Mouse (Mus musculus) forebrain, embryonic 13.5 days (tissue): ENCODE measurements around the gene Sept9. TPM values are rescaled to one million over a fixed set of nuclear protein-coding genes. Genes with fewer than 3 reads are reported as not detected.

Source experiments
- ATAC-seq: fragments of 200-750 bp; cut with Nextera tagmentation; 2 replicates; pipeline ENCODE4 v1.8.0; 2017
- H3K27ac ChIP-seq: fragments of 300-500 bp; sonication (generic); 2 replicates; pipeline ENCODE4 v1.5.1; 2015; ENCODE audit warnings: inconsistent platforms, mild to moderate bottlenecking, moderate library complexity
- H3K27me3 ChIP-seq: fragments of 300-500 bp; sonication (generic); 2 replicates; pipeline ENCODE4 v1.6.1; 2015; ENCODE audit warnings: mild to moderate bottlenecking, inconsistent platforms
- H3K36me3 ChIP-seq: fragments of 300-500 bp; sonication (generic); 2 replicates; pipeline ENCODE4 v1.6.1; 2015; ENCODE audit warnings: mild to moderate bottlenecking, inconsistent platforms; ENCODE audit not compliant: poor library complexity, severe bottlenecking
- H3K4me1 ChIP-seq: fragments of 300-500 bp; sonication (generic); 2 replicates; pipeline ENCODE4 v1.6.1; 2015; ENCODE audit warnings: inconsistent platforms
- H3K4me2 ChIP-seq: fragments of 300-500 bp; sonication (generic); 2 replicates; pipeline ENCODE4 v1.6.1; 2015; ENCODE audit warnings: inconsistent platforms, mild to moderate bottlenecking, moderate library complexity
- H3K4me3 ChIP-seq: fragments of 300-500 bp; sonication (generic); 2 replicates; pipeline ENCODE4 v1.5.1; 2015; ENCODE audit warnings: mild to moderate bottlenecking, inconsistent platforms
- H3K9ac ChIP-seq: fragments of 300-500 bp; sonication (generic); 2 replicates; pipeline ENCODE4 v1.6.1; 2015; ENCODE audit warnings: mild to moderate bottlenecking, inconsistent platforms
- H3K9me3 ChIP-seq: fragments of 300-500 bp; sonication (generic); replicated peaks from 2 replicates; pipeline ENCODE4 v1.6.1; 2016; ENCODE audit warnings: inconsistent platforms
- WGBS: fragments of 180-500 bp; shearing (Covaris S2); methylation state at CpG from one replicate; pipeline ENCODE4 v1.1.7; 2015; 5-methylcytosine and 5-hydroxymethylcytosine counted together
- polyA plus RNA-seq: library from polyadenylated mRNA; unstranded; fragments of >200 nt; fragmentation: Nextera tagmentation; extraction: Ambion mirVana; gene quantifications from 2 replicates; pipeline ENCODE4 v1.2.1, GENCODE M21; 2015

Sept9 gene
- polyA plus RNA-seq, 1 experiment from 2014 or later = 142 TPM

DNA sequence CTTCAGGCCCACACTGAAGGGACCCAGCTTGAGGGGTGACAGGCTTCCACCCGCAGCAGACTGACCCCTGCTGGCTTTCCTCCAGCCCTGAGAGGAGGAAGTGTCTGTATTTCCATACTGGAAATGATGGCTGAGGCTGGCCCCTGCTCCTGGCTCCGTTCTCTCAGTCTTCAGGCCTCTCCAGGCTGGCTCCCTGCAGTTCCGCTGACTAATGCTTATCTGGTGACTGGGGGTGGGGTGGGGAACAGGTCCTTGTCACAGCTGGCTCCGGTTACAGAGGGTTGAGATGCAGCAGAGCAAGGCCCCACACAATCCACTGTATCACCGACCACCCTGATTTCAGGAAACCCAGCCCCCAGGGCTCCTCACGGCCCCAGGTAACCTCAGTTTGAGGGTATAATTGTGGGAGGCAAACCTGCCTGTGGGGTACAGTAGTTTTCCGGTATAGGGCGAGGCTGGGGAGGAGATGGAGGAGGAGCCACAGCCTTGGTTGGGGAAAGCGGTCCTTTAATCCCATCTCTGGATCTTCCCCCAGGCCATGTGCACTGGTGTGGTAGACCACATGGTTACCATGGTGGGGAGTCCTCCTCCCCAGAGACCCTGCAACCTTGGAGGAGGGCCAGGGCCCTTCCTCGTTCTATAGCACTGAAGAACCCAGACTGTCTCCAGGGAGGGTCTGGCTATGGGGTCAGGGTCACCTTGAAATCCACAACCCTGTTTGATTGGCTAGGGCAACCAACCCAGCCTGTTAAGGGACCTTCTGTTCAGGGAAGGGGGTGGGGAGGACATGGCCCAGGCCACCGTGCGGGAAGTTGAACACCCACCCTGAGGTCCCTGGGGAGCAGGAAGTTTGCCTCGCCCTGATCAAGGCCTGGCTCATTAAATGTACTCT, 108.7 kb downstream of the Sept9 start:
- peaks cover 58% of the 10 kb centered on the region for H3K4me1 ChIP-seq
- H3K4me2 ChIP-seq = no peak overlapping the region
- H3K9ac ChIP-seq = 0 out of 2 replicates have a peak overlapping the region, but pooled peaks have one; percentile 26
- H3K27ac ChIP-seq = peak overlapping the region; percentile 54; the same call in 1 of the 2 replicates
- WGBS = 49% methylated on average over 13 of the region's 13 CpGs
- H3K4me3 ChIP-seq = no peak overlapping the region
- no peaks in the 10 kb centered on the region for H3K27me3 ChIP-seq
- ATAC-seq = peak; percentile 14; the same call in 1 of the 2 replicates
- peaks cover 6% of the 10 kb centered on the region for H3K36me3 ChIP-seq
- no peaks in the 10 kb centered on the region for H3K9me3 ChIP-seq

DNA sequence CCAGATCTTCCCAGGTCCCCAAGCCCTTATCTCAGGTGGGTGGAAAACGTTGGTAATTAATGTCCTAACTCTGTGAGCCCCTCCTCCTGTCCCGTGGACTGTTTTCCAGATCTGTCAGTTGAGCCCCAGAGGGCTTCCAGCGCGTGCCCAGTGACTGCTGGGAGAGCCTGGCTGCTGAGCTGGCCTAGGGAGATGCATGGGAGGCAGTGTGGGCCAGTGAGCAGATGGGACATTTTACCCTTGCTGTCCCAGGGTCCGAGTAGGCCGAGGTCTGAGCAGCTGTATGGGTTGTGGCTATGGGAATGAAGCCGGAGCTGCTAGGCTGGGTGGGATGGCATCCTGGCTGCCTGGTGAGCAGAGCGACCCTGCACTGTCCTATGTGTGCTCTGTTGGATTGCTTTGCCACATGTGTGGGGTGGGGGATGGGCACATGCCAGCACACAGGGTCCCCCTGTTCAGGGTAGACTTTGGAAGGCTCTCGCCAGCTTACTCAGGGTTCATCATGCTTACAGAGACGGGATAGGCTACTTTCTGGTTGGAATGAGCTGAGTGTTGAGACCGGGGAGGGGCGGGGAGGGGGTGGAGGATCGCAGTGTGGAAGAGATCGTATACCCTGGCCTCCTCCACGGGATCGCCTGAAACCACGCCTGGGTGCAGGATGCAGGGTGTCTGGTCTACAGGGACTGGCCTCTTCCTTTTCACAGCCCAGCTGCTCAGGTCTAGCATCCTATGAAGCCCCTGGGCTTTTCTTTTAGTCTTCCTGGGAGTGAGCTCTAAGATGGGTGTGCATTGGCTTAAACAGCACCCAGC, 109.9 kb downstream of the Sept9 start:
- no peak for ATAC-seq
- 75% methylated on average over 17 of the region's 17 CpGs for WGBS

DNA sequence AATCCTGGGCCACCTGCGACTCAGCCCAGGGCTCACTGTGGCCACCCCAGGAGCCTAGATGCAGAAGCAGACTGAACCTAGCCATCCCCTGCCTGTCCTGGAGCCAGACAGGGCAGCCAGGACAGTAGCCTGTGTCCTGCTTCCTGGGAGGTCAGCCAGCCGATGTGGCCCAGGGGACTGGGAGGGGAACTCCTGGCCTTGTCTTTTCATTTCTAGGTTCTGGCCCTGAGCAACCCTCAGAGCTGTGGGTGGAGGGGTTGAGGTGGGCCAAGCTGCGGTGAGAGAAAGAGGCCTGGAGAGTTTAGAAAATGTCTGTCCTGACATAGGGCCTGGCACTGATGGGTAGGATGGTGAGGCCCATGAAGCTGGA, 110.4 kb downstream of the Sept9 start:
- H3K4me1 ChIP-seq = peaks cover 70% of the 10 kb centered on the region
- no peaks in the 10 kb centered on the region for H3K36me3 ChIP-seq
- no peak overlapping the region for H3K4me3 ChIP-seq
- no peak for ATAC-seq
- WGBS = 91% methylated on average over 3 of the region's 3 CpGs
- peak overlapping the region; percentile 65; the same call in 1 of the 2 replicates for H3K27ac ChIP-seq
- H3K27me3 ChIP-seq = no peaks in the 10 kb centered on the region
- no peak overlapping the region for H3K4me2 ChIP-seq
- H3K9me3 ChIP-seq = no peaks in the 10 kb centered on the region
- H3K9ac ChIP-seq = peak overlapping the region; percentile 27

More for the DNA sequence above, 109.9 kb downstream of the Sept9 start:
- no peaks in the 10 kb centered on the region for H3K36me3 ChIP-seq
- H3K4me3 ChIP-seq = no peak overlapping the region
- H3K4me2 ChIP-seq = no peak overlapping the region
- no peaks in the 10 kb centered on the region for H3K9me3 ChIP-seq
- H3K4me1 ChIP-seq = peaks cover 66% of the 10 kb centered on the region
- no peaks in the 10 kb centered on the region for H3K27me3 ChIP-seq
- peak overlapping the region; percentile 27; the same call in 1 of the 2 replicates for H3K9ac ChIP-seq
- no peak overlapping the region; the same call in 1 of the 2 replicates for H3K27ac ChIP-seq

DNA sequence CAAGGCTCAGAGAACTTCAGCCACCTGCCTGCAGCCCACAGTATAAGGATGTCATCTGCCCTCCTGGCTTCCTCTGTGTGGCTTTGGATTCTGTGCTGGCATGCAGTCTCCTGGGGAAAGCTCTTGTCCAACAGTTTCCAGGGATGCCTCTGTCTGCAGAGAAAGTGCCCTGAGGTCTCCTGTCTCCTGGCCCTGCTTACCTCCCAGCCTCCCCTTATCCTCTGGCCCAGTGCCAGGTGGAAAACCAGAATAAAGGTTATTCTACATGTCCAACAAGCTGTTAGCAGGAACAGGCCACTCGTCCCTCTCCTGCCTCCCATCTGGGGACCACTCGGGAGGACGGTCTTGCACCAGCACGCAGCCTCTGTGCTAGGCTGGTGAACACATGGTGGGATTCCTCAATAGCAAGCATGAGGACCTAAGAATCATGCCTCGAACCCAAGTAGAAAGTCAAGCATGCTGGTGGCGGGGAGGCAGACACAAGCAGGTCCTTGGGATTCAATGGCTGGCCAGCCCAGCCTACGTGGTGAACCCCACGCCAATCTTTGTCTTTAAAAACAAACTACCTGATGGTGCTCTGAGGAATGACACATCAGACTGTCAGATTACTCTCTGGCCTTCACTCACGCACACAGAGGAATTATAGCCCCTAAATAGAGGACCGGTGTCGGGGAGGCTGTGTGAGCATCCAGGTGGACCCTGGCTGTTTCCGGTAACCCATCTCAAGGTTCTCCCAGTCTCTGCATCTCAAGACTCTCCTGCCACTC, 111.1 kb downstream of the Sept9 start:
- H3K9ac ChIP-seq = peak overlapping the region; percentile 27
- H3K9me3 ChIP-seq = no peaks in the 10 kb centered on the region
- no peaks in the 10 kb centered on the region for H3K36me3 ChIP-seq
- H3K27me3 ChIP-seq = no peaks in the 10 kb centered on the region
- whole genome bisulfite sequencing = 79% methylated on average over 12 of the region's 12 CpGs
- peak overlapping the region; percentile 65 for H3K27ac ChIP-seq
- H3K4me2 ChIP-seq = no peak overlapping the region
- ATAC-seq = no peak
- no peak overlapping the region for H3K4me3 ChIP-seq
- peaks cover 75% of the 10 kb centered on the region for H3K4me1 ChIP-seq

DNA sequence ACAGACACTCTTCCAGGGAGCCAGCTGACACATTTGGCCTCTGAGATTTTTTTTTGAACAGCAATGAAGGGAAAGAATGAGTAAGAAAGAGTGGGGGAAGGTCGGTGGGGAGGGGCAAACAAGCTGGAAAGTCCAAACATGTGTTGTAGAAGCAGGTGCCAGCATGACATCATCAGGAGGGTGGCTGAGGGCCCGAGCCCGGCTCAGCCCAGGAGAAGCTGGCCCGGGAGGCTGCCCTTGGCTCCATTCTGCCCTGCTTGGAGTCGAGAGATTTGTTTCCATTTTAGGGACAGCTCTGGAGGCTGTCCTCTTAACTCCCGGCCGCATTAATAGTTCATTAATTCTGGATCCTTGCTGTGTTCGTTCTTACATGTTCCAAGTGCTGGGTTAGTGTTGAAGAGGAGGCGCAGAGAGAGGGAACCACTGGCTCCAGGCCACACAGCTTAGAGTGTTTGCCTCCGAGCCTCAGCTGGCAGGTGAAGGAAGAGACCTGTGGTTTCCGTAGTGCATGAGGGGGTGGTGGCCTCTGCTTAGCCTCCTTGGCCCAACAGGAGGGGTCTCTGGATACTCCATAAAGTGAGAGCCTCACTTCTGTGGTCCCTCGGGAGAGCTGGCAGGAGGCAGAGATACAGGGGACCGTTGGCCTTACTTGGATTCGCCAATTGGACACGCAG, 111.8 kb downstream of the Sept9 start:
- ATAC-seq = no peak; the same call in 1 of the 2 replicates
- Histone ChIP-seq H3K4me1 (peaks cover 75% of the 10 kb centered on the region), H3K4me3 (no peak overlapping the region), H3K27me3 (no peaks in the 10 kb centered on the region), H3K9ac (peak overlapping the region; percentile 13; the same call in 1 of the 2 replicates), H3K27ac (peak overlapping the region; percentile 65), H3K9me3 (no peaks in the 10 kb centered on the region), H3K36me3 (no peaks in the 10 kb centered on the region), H3K4me2 (no peak overlapping the region)
- 49% methylated on average over 15 of the region's 15 CpGs for WGBS

DNA sequence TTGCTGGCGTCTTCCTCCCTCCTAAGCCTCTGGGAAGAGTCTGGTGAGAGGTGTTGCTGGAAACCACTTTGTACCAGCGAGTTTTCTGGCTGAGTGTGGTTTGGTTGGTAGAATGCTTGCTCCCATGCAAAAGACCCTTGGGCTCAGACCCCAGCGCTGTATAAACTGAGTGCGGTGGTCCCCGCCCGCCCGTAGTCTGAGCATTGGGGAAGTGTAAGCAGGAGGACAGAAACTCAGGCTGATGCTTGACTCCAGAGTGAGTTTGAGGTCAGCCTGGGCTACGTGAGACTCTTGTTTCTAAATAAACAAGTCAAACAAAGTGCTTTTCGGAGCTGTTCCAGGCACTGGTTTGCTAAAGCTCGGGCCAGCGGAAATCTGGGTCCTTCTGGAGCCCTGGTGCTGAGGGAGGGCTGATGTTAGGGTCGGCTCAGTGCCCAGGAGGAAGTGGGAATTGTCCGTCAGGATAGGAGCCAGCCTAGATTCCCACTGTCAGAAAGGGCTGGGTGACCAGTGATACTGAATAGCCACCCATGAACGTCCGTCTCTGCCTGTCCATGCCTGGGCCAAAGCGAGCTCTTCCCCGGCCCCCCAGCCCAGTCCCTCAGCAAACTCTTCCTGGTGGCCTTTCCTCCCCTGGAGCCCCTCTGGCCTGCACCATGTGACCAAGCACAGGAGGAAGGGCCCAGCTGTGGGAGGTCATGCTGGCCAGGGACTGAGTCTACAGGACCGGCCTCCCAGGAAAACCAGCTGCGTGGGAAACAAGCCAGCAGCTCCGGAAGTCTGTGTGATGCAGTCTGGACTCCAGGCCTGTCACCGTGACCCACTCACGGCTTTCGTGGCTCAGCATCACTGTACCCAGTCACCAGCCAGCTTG, 112.8 kb downstream of the Sept9 start:
- Histone ChIP-seq H3K4me2 (no peak overlapping the region), H3K9me3 (no peaks in the 10 kb centered on the region), H3K4me3 (no peak overlapping the region), H3K9ac (no peak overlapping the region), H3K4me1 (peaks cover 85% of the 10 kb centered on the region), H3K36me3 (no peaks in the 10 kb centered on the region), H3K27ac (peak overlapping the region; percentile 65), H3K27me3 (no peaks in the 10 kb centered on the region)
- no peak for ATAC-seq
- 74% methylated on average over 23 of the region's 23 CpGs for WGBS

DNA sequence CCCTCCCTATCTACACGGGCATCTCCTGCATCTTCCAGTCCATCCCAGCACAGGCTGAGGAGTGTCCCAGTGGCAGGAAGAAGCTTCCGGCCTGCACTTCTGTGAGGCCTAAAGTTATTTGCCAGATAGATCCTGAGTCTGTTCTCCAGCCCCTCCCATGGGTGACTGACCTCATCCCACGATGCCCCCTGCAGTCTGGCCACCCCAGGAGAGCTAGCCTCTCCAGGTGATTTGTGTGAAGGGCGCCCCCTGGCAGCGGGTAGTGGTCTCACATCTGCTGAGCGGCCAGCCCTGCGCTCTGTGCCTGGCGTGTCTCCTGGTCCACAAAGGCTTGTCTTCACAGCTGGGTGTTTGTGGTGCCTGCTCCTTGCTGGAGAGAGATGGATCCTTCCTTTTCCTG, 113.5 kb downstream of the Sept9 start:
- Histone ChIP-seq H3K4me2 (no peak overlapping the region), H3K27ac (peak overlapping the region; percentile 65), H3K9me3 (no peaks in the 10 kb centered on the region), H3K4me3 (no peak overlapping the region), H3K27me3 (no peaks in the 10 kb centered on the region), H3K9ac (no peak overlapping the region), H3K4me1 (peaks cover 86% of the 10 kb centered on the region), H3K36me3 (no peaks in the 10 kb centered on the region)
- WGBS = 53% methylated on average over 8 of the region's 8 CpGs
- no peak for ATAC-seq

DNA sequence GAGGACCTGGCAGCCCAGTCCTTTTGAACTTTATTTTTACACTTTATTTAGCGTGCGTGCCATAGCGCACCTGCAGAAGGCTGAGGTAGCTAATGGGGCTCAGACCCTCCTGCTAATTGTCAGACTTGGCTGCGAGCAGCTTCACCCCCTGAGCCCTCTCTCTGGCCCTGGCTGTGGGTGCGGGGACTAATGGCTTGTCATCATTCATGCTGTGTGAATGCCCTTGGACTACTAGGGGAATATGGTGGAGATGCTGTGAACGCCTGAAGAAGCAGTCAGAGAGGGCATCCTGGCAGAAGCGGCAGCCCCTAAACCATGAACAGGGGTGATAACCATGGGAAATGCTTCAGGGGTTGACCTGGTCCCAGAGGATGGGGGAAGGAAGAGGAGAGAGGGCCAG, 114.0 kb downstream of the Sept9 start:
- 83% methylated on average over 7 of the region's 7 CpGs for WGBS
- H3K27ac ChIP-seq = peak overlapping the region; percentile 33

DNA sequence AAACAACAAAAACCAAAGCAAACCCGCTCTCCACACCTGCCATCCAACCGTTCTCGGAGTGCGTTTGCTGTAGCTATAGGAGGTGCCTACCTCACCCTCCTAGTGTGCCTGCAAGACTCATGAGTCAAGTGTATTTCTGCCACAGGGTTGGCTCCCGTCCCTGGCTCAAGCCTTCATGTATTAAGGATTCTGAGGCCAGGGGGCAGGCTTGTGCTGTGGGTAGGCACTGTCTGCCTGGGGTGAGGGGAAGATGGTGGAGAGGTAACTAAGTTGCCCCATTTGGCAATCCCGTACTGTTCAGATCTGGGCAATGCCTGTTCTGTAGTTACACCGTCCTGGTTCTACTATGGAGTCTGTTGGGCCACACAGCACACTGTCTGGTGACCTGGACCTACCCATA, 114.6 kb downstream of the Sept9 start:
- no peak for ATAC-seq
- Histone ChIP-seq H3K36me3 (no peaks in the 10 kb centered on the region), H3K4me2 (no peak overlapping the region), H3K27me3 (no peaks in the 10 kb centered on the region), H3K9me3 (no peaks in the 10 kb centered on the region), H3K4me3 (no peak overlapping the region), H3K9ac (no peak overlapping the region), H3K27ac (no peak overlapping the region), H3K4me1 (peaks cover 86% of the 10 kb centered on the region)
- WGBS = 89% methylated on average over 7 of the region's 7 CpGs

More for the DNA sequence above, 114.0 kb downstream of the Sept9 start:
- peaks cover 86% of the 10 kb centered on the region for H3K4me1 ChIP-seq
- no peak for ATAC-seq
- no peak overlapping the region for H3K4me2 ChIP-seq
- H3K9me3 ChIP-seq = no peaks in the 10 kb centered on the region
- H3K9ac ChIP-seq = no peak overlapping the region
- H3K27me3 ChIP-seq = no peaks in the 10 kb centered on the region
- H3K4me3 ChIP-seq = no peak overlapping the region
- no peaks in the 10 kb centered on the region for H3K36me3 ChIP-seq

DNA sequence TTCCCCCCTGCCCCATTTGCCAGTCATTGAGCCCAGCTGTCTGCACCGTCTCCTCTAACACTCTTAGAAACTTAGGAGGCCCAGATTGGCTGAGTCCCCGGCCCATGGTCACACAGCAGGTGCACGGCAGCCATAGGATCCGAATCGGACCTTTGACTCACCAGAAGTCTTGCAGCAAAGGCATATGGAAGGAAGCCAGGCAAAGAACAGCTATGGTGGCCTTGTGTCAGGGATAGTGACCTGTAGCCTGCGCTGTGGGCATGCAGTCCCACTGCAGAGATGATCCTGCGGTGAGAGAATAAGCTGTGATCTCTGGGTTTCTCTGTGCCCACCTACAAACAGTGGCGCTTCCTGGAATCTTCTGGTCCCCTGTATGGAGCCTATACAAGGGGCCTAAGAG, 115.1 kb downstream of the Sept9 start:
- Histone ChIP-seq H3K4me1 (peaks cover 86% of the 10 kb centered on the region), H3K9ac (no peak overlapping the region), H3K27ac (no peak overlapping the region; the same call in 1 of the 2 replicates), H3K9me3 (no peaks in the 10 kb centered on the region), H3K4me2 (no peak overlapping the region), H3K36me3 (no peaks in the 10 kb centered on the region), H3K27me3 (no peaks in the 10 kb centered on the region), H3K4me3 (no peak overlapping the region)
- no peak for ATAC-seq
- 91% methylated on average over 8 of the region's 8 CpGs for WGBS
